Mouse (Mus musculus) spleen, embryonic (tissue): ENCODE measurements around the gene Arhgef3.
"Not testable (repeated sequence)": the region's sequence is repeated elsewhere in the genome, so short reads cannot be mapped to it uniquely, and the experiment has no call there.

Experiments
- CTCF ChIA-PET: fragments of 350-600 bp; sonication (Branson Sonifier 250); formaldehyde crosslinking; loops from one replicate; lab custom pipeline; 2022; lab: Charles Lee

Gene Arhgef3

DNA sequence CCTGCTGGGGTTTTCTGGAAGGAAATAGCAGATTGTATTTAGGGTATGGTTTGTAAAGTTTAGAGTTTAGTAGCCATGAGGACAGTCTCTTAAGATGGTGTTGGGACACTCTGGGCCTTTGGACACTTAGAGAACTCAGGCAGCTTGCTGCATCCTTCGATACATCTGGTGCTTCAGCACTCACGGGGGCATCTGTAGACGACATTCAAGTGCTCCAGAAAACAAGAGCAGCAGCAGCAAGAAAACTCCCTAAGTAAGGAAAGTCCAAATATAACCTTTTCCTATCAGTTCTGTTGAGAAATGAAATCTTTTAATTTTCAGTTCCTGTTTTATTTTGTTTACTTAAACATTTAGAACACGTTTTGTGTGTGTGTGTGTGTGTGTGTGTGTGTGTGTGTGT is 71.9 kb downstream of the Arhgef3 start:
- CTCF ChIA-PET, result interaction anchor here (0.7 to 2.8 kb wide), 3 partner anchors 17 to 228 kb away, joined by 4 to 9 read pairs (median 8); no protein-coding TSS in a partner anchor

GRCm38 (mm10) chr14:27187025-27187424 is 72.3 kb downstream of the Arhgef3 start:
- CTCF ChIA-PET, result interaction anchor here (0.7 to 2.8 kb wide), 2 partner anchors 152 to 227 kb away, joined by 4 to 9 read pairs; no protein-coding TSS in a partner anchor

DNA sequence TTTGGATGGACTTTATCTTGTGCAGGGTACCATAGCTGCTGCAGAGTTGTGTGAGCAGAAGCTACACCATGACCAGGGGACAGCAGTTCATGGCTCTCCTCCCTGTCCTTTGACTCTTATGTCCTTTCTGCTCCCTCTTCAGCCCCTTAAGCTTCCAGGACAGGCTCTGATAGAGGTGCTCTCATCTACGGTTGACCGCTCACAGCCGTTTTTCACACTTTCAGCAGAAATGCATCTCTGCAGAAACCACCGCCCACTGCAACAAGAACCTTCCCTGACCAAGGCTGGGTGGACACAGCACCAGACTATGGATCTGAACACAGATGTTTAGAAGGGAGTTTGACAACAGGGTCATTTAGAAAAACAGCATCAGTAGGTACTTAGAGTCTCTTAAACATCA is 73.2 kb downstream of the Arhgef3 start:
- CTCF ChIA-PET, result interaction anchor here (2.8 kb wide), 1 partner anchor 226 kb away, joined by 9 read pairs; no protein-coding TSS in a partner anchor

- CTCF ChIA-PET, result interaction anchor here (1.1 kb wide), 1 partner anchor 219 kb away, joined by 3 read pairs; no protein-coding TSS in a partner anchor
These were observed 77.8 kb downstream of the Arhgef3 start for GRCm38 (mm10) chr14:27192450-27192849.

DNA sequence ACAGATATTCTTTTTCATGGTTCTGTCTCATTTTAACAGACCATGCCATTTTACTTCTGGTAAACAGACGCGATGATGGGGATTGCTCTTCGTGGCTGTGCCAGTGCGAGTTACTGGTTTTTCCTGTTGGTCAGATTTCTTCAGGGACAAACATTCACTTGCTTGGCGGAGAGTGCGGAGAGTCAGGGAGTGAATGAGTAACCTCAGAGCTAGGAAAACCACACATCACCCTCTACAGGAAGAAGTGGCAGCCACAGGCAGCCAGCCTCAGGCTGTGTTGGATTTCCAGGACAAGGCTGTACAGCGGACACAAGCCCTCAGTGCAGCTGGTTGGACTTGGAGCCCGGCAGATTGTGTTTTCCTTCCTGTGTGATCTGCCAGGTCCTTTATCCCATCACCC is 82.3 kb downstream of the Arhgef3 start:
- CTCF ChIA-PET, result no interaction called here

- CTCF ChIA-PET, result no interaction called here
These were observed 83.9 kb downstream of the Arhgef3 start for GRCm38 (mm10) chr14:27198490-27199089.

- CTCF ChIA-PET, result no interaction called here
These were observed 84.4 kb downstream of the Arhgef3 start for GRCm38 (mm10) chr14:27199119-27199518.

GRCm38 (mm10) chr14:27199870-27200269 is 85.2 kb downstream of the Arhgef3 start:
- CTCF ChIA-PET, result no interaction called here

- CTCF ChIA-PET, result interaction anchor here (0.7 kb wide), 1 partner anchor 119 kb away, joined by 3 read pairs; no protein-coding TSS in a partner anchor
These were observed 86.3 kb downstream of the Arhgef3 start for GRCm38 (mm10) chr14:27200743-27201576.

DNA sequence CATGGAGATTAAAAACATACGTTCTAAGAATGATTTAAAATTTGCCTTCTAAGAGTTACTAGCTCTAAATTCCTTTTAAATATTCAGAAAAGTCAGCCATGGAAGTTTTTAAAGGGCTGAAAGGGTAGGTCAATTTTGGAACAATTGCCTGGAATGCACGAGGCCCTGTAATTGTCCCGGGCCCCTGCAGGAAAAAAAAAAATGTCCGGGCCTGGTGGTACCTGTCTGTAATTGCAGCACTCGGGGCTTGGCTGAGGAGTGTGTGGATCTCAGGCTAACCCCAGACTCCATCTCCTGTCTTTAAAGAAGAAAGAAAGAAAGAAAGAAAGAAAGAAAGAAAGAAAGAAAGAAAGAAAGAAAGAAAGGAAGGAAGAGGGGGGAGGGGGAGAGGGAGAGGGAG is 87.1 kb downstream of the Arhgef3 start:
- CTCF ChIA-PET, result interaction anchor here (0.7 kb wide), 3 partner anchors 16 to 236 kb away, joined by 3 to 7 read pairs (median 3); no protein-coding TSS in a partner anchor

GRCm38 (mm10) chr14:27204704-27205103 is 90.0 kb downstream of the Arhgef3 start:
- CTCF ChIA-PET, result no interaction called here

DNA sequence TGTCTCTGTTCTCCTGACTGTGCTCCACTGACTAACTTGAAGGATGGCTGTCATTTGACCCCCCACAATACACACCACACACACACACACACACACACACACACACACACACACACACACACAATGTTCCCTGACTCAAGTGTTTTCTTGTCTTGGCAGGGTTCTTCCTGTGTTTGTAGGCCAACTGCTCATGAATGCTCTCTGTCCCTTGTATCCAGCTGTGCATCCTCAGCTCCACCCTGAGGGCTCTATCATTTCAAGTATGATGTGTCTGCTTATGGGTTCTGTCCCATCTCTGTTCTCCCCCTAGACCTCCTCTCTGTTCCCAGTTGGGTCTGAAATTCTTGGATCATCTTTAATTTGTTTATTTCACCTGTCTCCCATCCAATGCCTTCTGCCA is 91.7 kb downstream of the Arhgef3 start:
- CTCF ChIA-PET, result no interaction called here

DNA sequence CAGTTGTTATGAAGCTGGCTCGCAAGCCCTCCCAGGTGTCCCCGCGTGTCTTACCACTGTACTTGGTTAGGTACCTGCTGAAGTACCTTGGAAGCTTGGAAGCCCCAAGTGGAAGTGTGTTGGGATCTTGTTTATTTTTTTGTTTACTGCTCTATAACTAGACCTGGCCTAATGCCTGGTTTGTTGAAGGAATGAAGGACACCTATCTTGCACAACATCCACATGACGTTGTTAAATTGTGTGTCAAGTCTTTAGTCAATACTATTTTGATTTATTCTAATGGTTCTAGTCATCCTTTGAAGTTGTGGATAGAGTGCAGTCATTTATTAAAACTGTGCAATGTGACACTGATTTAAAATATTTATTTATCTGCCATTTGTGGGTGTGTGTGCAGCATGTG is 94.8 kb downstream of the Arhgef3 start:
- CTCF ChIA-PET, result no interaction called here

DNA sequence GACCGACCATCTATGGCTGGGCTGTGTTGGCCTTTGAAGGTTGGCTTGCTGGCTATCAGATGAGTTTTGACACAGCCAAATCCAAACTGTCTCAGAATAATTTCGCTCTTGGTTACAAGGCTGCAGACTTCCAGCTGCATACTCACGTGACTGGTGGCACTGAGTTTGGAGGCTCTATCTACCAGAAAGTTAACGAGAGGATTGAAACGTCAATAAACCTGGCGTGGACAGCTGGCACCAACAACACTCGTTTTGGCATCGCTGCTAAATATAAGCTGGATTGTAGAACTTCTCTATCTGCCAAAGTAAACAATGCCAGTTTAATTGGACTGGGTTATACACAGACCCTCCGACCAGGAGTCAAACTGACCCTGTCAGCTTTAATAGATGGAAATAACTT is 96.1 kb downstream of the Arhgef3 start:
- CTCF ChIA-PET, result not testable (repeated sequence)

- CTCF ChIA-PET, result no interaction called here
These were observed 97.2 kb downstream of the Arhgef3 start for GRCm38 (mm10) chr14:27211743-27212445.

DNA sequence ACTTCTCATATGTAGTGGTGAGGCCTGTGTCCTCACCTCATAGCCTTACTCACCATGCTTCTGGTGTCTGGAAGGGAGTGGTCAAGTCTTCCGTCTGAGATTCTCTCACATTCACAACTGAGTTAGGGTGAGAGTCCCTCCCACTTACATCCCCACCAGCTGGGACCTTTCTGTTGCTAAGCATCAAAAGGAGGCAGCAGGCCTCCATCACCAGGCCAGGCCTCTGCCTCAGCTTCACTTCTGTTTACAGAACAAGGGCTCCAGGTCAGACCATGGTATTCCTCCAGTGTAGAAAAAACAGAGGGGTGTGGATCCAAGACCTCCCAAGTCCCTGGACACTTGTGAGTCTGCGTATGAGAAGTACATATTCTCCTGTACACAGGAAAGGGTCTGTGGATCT is 99.5 kb downstream of the Arhgef3 start:
- CTCF ChIA-PET, result interaction anchor here (0.7 kb wide), 1 partner anchor 53 kb away, joined by 4 read pairs; no protein-coding TSS in a partner anchor

GRCm38 (mm10) chr14:27219668-27220067 is 105.0 kb downstream of the Arhgef3 start:
- CTCF ChIA-PET, result no interaction called here

- CTCF ChIA-PET, result no interaction called here
These were observed 105.6 kb downstream of the Arhgef3 start for GRCm38 (mm10) chr14:27220297-27220696.

DNA sequence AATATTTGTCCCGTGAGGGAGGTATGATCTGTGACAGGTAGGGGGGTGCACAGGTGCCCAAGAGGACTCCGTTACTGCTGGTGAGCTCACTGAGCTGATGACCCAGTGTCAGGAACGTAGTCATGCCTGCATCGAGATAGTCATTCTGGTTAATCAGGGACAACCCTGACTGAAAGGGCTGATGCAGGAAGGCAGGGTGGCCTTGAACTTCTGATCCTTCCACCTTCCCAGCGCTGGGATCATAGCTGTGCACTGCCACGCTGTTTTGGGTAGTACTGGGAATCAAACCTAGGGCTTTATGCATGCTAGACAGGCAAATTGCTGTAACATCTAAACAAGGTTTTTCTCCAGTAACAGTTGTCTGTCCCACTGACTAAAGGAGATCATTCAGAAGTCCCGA is 109.9 kb downstream of the Arhgef3 start:
- CTCF ChIA-PET, result no interaction called here

DNA sequence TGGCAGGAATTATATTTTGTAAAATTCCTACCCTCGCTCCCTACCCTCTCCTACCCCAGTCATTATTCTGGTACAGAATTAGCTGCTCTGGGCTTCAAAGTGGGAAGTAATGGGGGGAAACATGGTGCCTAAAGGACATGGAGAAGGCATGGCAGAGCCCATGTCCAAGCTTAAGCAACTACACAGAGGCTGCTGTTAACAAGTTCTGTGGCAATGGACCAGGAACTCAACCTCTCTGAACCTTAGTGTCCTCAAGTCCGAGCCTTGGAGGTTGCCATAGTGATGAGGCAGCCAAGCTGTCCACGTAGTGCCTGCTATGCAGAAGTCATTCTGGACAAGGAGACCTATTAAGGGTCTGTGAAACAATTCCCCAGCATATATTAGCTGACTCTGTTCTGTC is 111.6 kb downstream of the Arhgef3 start:
- CTCF ChIA-PET, result no interaction called here

GRCm38 (mm10) chr14:27228288-27228687 is 113.6 kb downstream of the Arhgef3 start:
- CTCF ChIA-PET, result no interaction called here

GRCm38 (mm10) chr14:27228941-27229371 is 114.3 kb downstream of the Arhgef3 start:
- CTCF ChIA-PET, result no interaction called here
